Mouse (Mus musculus): ENCODE data around the gene Ccl17. TPM values are rescaled to one million over a fixed set of nuclear protein-coding genes. Genes with fewer than 3 reads are reported as not detected.

The Ccl17 gene
- polyA plus RNA-seq, 1 experiment from 2014 or later = 0.51 TPM

DNA sequence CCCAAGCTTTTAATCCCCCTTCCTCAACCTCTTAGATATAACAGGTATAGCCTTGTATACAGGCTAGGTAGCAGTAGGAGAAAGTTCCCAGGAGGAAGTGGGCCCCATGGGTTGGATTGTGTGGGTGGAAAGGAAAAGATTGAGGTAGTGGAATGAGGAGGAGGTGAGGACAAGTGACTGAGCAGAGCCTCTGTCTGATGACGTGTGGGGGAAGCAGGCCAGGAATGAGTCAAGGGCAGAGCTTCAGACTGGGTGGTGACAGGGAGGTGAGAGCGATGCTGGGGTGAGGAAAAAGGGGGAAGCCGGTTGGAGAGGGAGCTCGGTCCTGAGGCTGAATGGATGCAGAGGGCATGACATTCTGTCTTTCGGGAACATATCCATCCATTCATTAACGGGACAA, 6.7 kb upstream of the Ccl17 start:
- 29% methylated on average over 6 of the region's 6 CpGs for WGBS
- H3K9ac ChIP-seq (ENCODE audit: low read length) = no peak overlapping the region
- H3K27ac ChIP-seq (ENCODE audit: low read length) = no peak overlapping the region
- H3K9me3 ChIP-seq (replicated peaks; ENCODE audit: control insufficient read depth, low read length) = no peaks in the 10 kb centered on the region
- peaks cover 8% of the 10 kb centered on the region for H3K4me1 ChIP-seq (ENCODE audit: control insufficient read depth, insufficient read depth, low read length)
- no peaks in the 10 kb centered on the region for H3K36me3 ChIP-seq (ENCODE audit: control insufficient read depth, insufficient read depth)
- ATAC-seq (replicated peaks; ENCODE audit: extremely low read depth, insufficient read depth, low FRiP score) = peak; percentile 45; the same call in 1 of the 2 replicates
- H3K27me3 ChIP-seq (ENCODE audit: control insufficient read depth, insufficient read depth, low read length) = no peaks in the 10 kb centered on the region
- no peak overlapping the region for H3K4me2 ChIP-seq (ENCODE audit: low read depth, low read length)
- no peak overlapping the region for H3K4me3 ChIP-seq (ENCODE audit: low read length)

DNA sequence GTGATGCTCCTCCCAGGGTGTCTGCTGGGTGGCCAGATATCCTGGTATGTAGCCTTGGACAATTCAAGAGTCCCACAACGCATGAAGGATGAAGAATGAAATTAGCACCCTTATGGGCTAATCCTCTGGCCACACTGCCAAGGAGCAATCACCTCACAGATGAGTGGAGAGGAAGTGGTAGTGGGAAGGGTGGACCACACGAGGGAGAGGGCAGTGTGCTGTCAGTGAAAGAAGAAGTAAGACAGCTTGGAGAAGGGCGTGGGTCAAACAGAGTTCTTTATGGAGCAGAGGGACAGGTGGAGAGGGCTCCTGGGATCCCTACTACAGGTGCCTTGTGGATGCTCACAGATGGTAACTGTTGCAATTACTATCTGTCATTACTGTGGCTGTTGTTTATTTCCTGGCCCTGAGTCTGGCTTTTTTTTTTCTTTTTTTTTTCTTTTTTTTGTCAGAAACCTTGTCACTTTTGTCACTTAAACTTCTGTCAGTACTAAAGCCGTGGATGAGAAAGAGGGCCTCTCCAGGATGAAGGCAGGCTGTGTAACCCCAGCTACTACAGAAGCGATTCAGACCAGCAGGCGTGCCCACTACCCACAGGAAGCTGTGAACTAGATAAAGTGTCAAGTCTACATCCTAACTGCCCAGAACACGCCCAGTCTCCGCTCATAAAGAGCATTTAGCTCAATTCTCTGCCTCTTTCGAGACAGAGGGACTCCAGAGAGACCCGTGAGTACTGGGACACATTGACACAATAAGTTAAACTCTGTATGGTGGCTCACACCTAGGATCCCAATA, 5.5 kb upstream of the Ccl17 start:
- no peak for ATAC-seq (replicated peaks; ENCODE audit: extremely low read depth, insufficient read depth, low FRiP score)
- Histone ChIP-seq H3K4me3 (ENCODE audit: low read length) (no peak overlapping the region), H3K4me2 (ENCODE audit: low read depth, low read length) (no peak overlapping the region), H3K36me3 (ENCODE audit: control insufficient read depth, insufficient read depth) (no peaks in the 10 kb centered on the region), H3K27ac (ENCODE audit: low read length) (no peak overlapping the region), H3K9ac (ENCODE audit: low read length) (no peak overlapping the region), H3K4me1 (ENCODE audit: control insufficient read depth, insufficient read depth, low read length) (peaks cover 8% of the 10 kb centered on the region), H3K27me3 (ENCODE audit: control insufficient read depth, insufficient read depth, low read length) (no peaks in the 10 kb centered on the region), H3K9me3 (replicated peaks; ENCODE audit: control insufficient read depth, low read length) (no peaks in the 10 kb centered on the region)
- 57% methylated on average over 10 of the region's 10 CpGs for WGBS

DNA sequence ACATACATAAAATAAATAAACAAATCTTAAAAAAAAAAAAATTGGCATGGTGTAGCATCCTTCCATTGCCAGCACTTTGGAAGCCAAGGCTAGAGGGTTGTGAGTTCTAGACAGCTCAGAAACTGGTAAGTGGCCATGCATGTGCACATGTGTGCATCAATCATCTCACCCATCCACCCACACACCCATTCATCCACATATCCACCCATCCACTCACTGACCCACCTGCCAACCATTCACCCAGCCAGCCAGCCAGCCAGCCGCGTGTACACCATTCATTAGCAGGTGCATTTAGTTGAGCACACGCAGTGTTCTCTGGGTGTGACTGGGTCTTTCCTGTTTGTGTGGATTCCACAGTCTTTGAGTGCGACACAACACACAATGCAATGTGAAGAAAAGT, 4.4 kb upstream of the Ccl17 start:
- no peaks in the 10 kb centered on the region for H3K36me3 ChIP-seq (ENCODE audit: control insufficient read depth, insufficient read depth)
- WGBS = 82% methylated on average over 4 of the region's 4 CpGs
- H3K9ac ChIP-seq (ENCODE audit: low read length) = no peak overlapping the region
- peaks cover 6% of the 10 kb centered on the region for H3K4me1 ChIP-seq (ENCODE audit: control insufficient read depth, insufficient read depth, low read length)
- H3K27me3 ChIP-seq (ENCODE audit: control insufficient read depth, insufficient read depth, low read length) = no peaks in the 10 kb centered on the region
- no peaks in the 10 kb centered on the region for H3K9me3 ChIP-seq (replicated peaks; ENCODE audit: control insufficient read depth, low read length)
- H3K4me2 ChIP-seq (ENCODE audit: low read depth, low read length) = no peak overlapping the region
- H3K4me3 ChIP-seq (ENCODE audit: low read length) = no peak overlapping the region
- no peak overlapping the region for H3K27ac ChIP-seq (ENCODE audit: low read length)
- no peak for ATAC-seq (replicated peaks; ENCODE audit: extremely low read depth, insufficient read depth, low FRiP score)

- ATAC-seq (replicated peaks; ENCODE audit: extremely low read depth, insufficient read depth, low FRiP score) = no peak
- 52% methylated on average over 7 of the region's 7 CpGs for WGBS
- H3K4me1 ChIP-seq (ENCODE audit: control insufficient read depth, insufficient read depth, low read length) = peaks cover under 1% of the 10 kb centered on the region
- no peaks in the 10 kb centered on the region for H3K36me3 ChIP-seq (ENCODE audit: control insufficient read depth, insufficient read depth)
- no peak overlapping the region for H3K4me3 ChIP-seq (ENCODE audit: low read length)
- H3K27me3 ChIP-seq (ENCODE audit: control insufficient read depth, insufficient read depth, low read length) = no peaks in the 10 kb centered on the region
- H3K9me3 ChIP-seq (replicated peaks; ENCODE audit: control insufficient read depth, low read length) = no peaks in the 10 kb centered on the region
- no peak overlapping the region for H3K4me2 ChIP-seq (ENCODE audit: low read depth, low read length)
- H3K9ac ChIP-seq (ENCODE audit: low read length) = no peak overlapping the region
- H3K27ac ChIP-seq (ENCODE audit: low read length) = no peak overlapping the region
Measured at GRCm38 (mm10) chr8:94807506-94807905, 2.7 kb upstream of the Ccl17 start.

GRCm38 (mm10) chr8:94808372-94808771, 1.9 kb upstream of the Ccl17 start:
- Histone ChIP-seq H3K27me3 (ENCODE audit: control insufficient read depth, insufficient read depth, low read length) (no peaks in the 10 kb centered on the region), H3K4me3 (ENCODE audit: low read length) (no peak overlapping the region), H3K27ac (ENCODE audit: low read length) (no peak overlapping the region), H3K36me3 (ENCODE audit: control insufficient read depth, insufficient read depth) (no peaks in the 10 kb centered on the region), H3K9me3 (replicated peaks; ENCODE audit: control insufficient read depth, low read length) (no peaks in the 10 kb centered on the region), H3K4me1 (ENCODE audit: control insufficient read depth, insufficient read depth, low read length) (no peaks in the 10 kb centered on the region), H3K4me2 (ENCODE audit: low read depth, low read length) (no peak overlapping the region), H3K9ac (ENCODE audit: low read length) (no peak overlapping the region)
- WGBS = 78% methylated on average over 6 of the region's 6 CpGs
- no peak for ATAC-seq (replicated peaks; ENCODE audit: extremely low read depth, insufficient read depth, low FRiP score)

DNA sequence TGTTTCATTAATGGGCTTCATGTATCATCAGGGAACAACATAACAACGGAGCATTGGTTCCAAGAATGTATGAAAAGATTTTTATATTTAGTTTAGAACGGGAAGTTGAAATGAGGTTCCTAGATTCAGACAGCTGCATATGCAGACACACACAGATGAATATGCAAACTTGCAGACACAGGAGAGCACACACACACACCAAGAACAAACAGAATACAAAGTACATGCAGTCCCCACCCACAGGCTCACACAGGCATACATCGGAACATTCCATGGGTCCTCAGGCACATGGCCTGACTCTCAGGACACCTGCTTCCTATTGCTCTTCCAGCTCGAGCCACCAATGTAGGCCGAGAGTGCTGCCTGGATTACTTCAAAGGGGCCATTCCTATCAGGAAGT, 602 bp downstream of the Ccl17 start:
- H3K4me1 ChIP-seq (ENCODE audit: control insufficient read depth, insufficient read depth, low read length) = no peaks in the 10 kb centered on the region
- H3K4me3 ChIP-seq (ENCODE audit: low read length) = no peak overlapping the region
- no peaks in the 10 kb centered on the region for H3K36me3 ChIP-seq (ENCODE audit: control insufficient read depth, insufficient read depth)
- no peak overlapping the region for H3K27ac ChIP-seq (ENCODE audit: low read length)
- WGBS = 69% methylated on average over 5 of the region's 5 CpGs
- no peak overlapping the region for H3K4me2 ChIP-seq (ENCODE audit: low read depth, low read length)
- no peak for ATAC-seq (replicated peaks; ENCODE audit: extremely low read depth, insufficient read depth, low FRiP score)
- H3K27me3 ChIP-seq (ENCODE audit: control insufficient read depth, insufficient read depth, low read length) = no peaks in the 10 kb centered on the region
- H3K9me3 ChIP-seq (replicated peaks; ENCODE audit: control insufficient read depth, low read length) = no peaks in the 10 kb centered on the region
- no peak overlapping the region for H3K9ac ChIP-seq (ENCODE audit: low read length)

DNA sequence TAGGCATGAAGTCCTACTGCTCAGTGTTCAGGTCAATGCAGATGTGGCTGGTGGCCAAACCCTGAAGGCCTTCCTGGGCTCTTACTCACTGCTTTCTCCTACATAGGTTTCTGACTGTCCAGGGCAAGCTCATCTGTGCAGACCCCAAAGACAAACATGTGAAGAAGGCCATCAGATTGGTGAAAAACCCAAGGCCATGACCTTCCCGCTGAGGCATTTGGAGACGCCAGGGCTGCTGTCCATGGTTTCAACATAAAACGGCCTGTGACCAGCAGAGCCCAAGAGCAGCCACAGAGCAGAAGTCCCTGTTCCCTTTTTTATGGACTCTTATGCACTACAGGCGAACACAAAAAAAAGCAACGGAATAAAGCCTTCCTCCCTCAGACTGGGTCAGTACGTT, 1.4 kb downstream of the Ccl17 start:
- 64% methylated on average over 6 of the region's 6 CpGs for WGBS
- ATAC-seq (replicated peaks; ENCODE audit: extremely low read depth, insufficient read depth, low FRiP score) = no peak
- no peak overlapping the region for H3K9ac ChIP-seq (ENCODE audit: low read length)
- H3K27ac ChIP-seq (ENCODE audit: low read length) = no peak overlapping the region
- no peaks in the 10 kb centered on the region for H3K36me3 ChIP-seq (ENCODE audit: control insufficient read depth, insufficient read depth)
- H3K4me1 ChIP-seq (ENCODE audit: control insufficient read depth, insufficient read depth, low read length) = no peaks in the 10 kb centered on the region
- no peak overlapping the region for H3K4me2 ChIP-seq (ENCODE audit: low read depth, low read length)
- no peaks in the 10 kb centered on the region for H3K27me3 ChIP-seq (ENCODE audit: control insufficient read depth, insufficient read depth, low read length)
- H3K9me3 ChIP-seq (replicated peaks; ENCODE audit: control insufficient read depth, low read length) = no peaks in the 10 kb centered on the region
- H3K4me3 ChIP-seq (ENCODE audit: low read length) = no peak overlapping the region

GRCm38 (mm10) chr8:94812645-94813098, 2.4 kb downstream of the Ccl17 start:
- H3K4me3 ChIP-seq (ENCODE audit: low read length) = no peak overlapping the region
- 30% methylated on average over 6 of the region's 6 CpGs for WGBS
- H3K27me3 ChIP-seq (ENCODE audit: control insufficient read depth, insufficient read depth, low read length) = no peaks in the 10 kb centered on the region
- H3K4me2 ChIP-seq (ENCODE audit: low read depth, low read length) = peak overlapping the region; percentile 22; the same call in 1 of the 2 replicates
- no peak overlapping the region for H3K9ac ChIP-seq (ENCODE audit: low read length)
- H3K27ac ChIP-seq (ENCODE audit: low read length) = no peak overlapping the region
- H3K36me3 ChIP-seq (ENCODE audit: control insufficient read depth, insufficient read depth) = no peaks in the 10 kb centered on the region
- H3K9me3 ChIP-seq (replicated peaks; ENCODE audit: control insufficient read depth, low read length) = no peaks in the 10 kb centered on the region
- H3K4me1 ChIP-seq (ENCODE audit: control insufficient read depth, insufficient read depth, low read length) = no peaks in the 10 kb centered on the region
- no peak for ATAC-seq (replicated peaks; ENCODE audit: extremely low read depth, insufficient read depth, low FRiP score)

GRCm38 (mm10) chr8:94814556-94814955, 4.3 kb downstream of the Ccl17 start:
- no peak overlapping the region for H3K9ac ChIP-seq (ENCODE audit: low read length)
- H3K4me1 ChIP-seq (ENCODE audit: control insufficient read depth, insufficient read depth, low read length) = no peaks in the 10 kb centered on the region
- H3K4me3 ChIP-seq (ENCODE audit: low read length) = no peak overlapping the region
- H3K27ac ChIP-seq (ENCODE audit: low read length) = no peak overlapping the region
- 0% methylated on average over 1 of the region's 1 CpGs for WGBS
- H3K9me3 ChIP-seq (replicated peaks; ENCODE audit: control insufficient read depth, low read length) = no peaks in the 10 kb centered on the region
- ATAC-seq (replicated peaks; ENCODE audit: extremely low read depth, insufficient read depth, low FRiP score) = no peak
- no peaks in the 10 kb centered on the region for H3K27me3 ChIP-seq (ENCODE audit: control insufficient read depth, insufficient read depth, low read length)
- H3K4me2 ChIP-seq (ENCODE audit: low read depth, low read length) = no peak overlapping the region
- no peaks in the 10 kb centered on the region for H3K36me3 ChIP-seq (ENCODE audit: control insufficient read depth, insufficient read depth)

Data from heart, embryonic 16.5 days (tissue).